Mouse (Mus musculus) liver, embryonic 14.5 days (tissue): ENCODE measurements around the gene Tmem44. TPM values are rescaled to one million over a fixed set of nuclear protein-coding genes. Genes with fewer than 3 reads are reported as not detected.

Experiments used
- ATAC-seq: fragments of 200-750 bp; cut with Nextera tagmentation; 2 replicates; pipeline ENCODE4 v1.8.0; 2017; ENCODE audit warnings: moderate number of reproducible peaks, mild to moderate bottlenecking, moderate library complexity; ENCODE audit not compliant: insufficient read depth
- DNase-seq, 3 experiments: peaks; one replicate each; pipeline ENCODE4 v3.0.0-alpha.2; 2012 to 2013; ENCODE audit warnings: low read depth in 3 of 3, low spot score in 3 of 3
- H3K27ac ChIP-seq: fragments of 300-500 bp; sonication (generic); 2 replicates; pipeline ENCODE4 v1.5.1; 2014; ENCODE audit warnings: moderate library complexity, mild to moderate bottlenecking, control low read depth, inconsistent platforms
- H3K27me3 ChIP-seq: fragments of 300-500 bp; sonication (generic); 2 replicates; pipeline ENCODE4 v1.6.1; 2014; ENCODE audit warnings: mild to moderate bottlenecking, low read length, moderate library complexity; ENCODE audit not compliant: control insufficient read depth, insufficient read depth
- H3K36me3 ChIP-seq: fragments of 300-500 bp; sonication (generic); replicated peaks from 2 replicates; pipeline ENCODE4 v1.6.1; 2014; ENCODE audit warnings: low read depth; ENCODE audit not compliant: control insufficient read depth, insufficient read depth
- H3K4me1 ChIP-seq, 2 experiments: fragments of 200-500 bp in 1 of 2; fragments of 300-500 bp in 1 of 2; sonication (generic) in 1 of 2; replicated peaks; 2 replicates each; pipeline ENCODE4 v1.6.1; 2012 to 2014; ENCODE audit warnings: antibody characterized with exemption in 1 of 2, inconsistent platforms in 1 of 2, low read length in 1 of 2; ENCODE audit not compliant: control insufficient read depth in 2 of 2, insufficient read depth in 2 of 2
- H3K4me2 ChIP-seq: fragments of 300-500 bp; sonication (generic); 2 replicates; pipeline ENCODE4 v1.6.1; 2014; ENCODE audit warnings: low read depth, mild to moderate bottlenecking, control low read depth, moderate library complexity
- H3K4me3 ChIP-seq, 2 experiments: fragments of 200-500 bp in 1 of 2; fragments of 300-500 bp in 1 of 2; sonication (generic) in 1 of 2; 2 replicates each; pipeline ENCODE4 v1.5.1; 2012 to 2014; ENCODE audit warnings: low read depth in 2 of 2, low read length in 2 of 2, mild to moderate bottlenecking in 2 of 2, control low read depth in 1 of 2, inconsistent platforms in 1 of 2, moderate library complexity in 1 of 2; ENCODE audit not compliant: insufficient read depth in 1 of 2
- H3K9ac ChIP-seq: fragments of 300-500 bp; sonication (generic); replicated peaks from 2 replicates; pipeline ENCODE4 v1.6.1; 2014; ENCODE audit warnings: mild to moderate bottlenecking, control low read depth, moderate library complexity
- H3K9me3 ChIP-seq: fragments of 300-500 bp; sonication (generic); 2 replicates; pipeline ENCODE4 v1.6.1; 2016; ENCODE audit warnings: low read length, mixed read lengths; ENCODE audit not compliant: control insufficient read depth
- CTCF ChIP-seq: IDR thresholded peaks from 2 replicates; pipeline ENCODE4 v1.5.1; 2016; ENCODE audit warnings: antibody characterized with exemption, low read depth, control low read depth
- EP300 ChIP-seq: IDR thresholded peaks from 2 replicates; pipeline ENCODE4 v1.6.1; 2016; ENCODE audit warnings: antibody characterized with exemption, low read depth
- whole genome bisulfite sequencing: fragments of 180-500 bp; shearing (Covaris S2); extraction: QIAGEN DNeasy Blood & Tissue Kit; methylation state at CpG from one replicate; pipeline ENCODE4 v1.1.7; 2014; ENCODE audit not compliant: insufficient replicate concordance; 5-methylcytosine and 5-hydroxymethylcytosine counted together
- polyA plus RNA-seq, 2 experiments: library from polyadenylated mRNA; depleted of rRNA in 1 of 2; stranded (reverse) in 1 of 2; unstranded in 1 of 2; fragments of >200 nt; fragmentation: Nextera tagmentation in 1 of 2; extraction: Ambion mirVana in 1 of 2; gene quantifications; 2 replicates each; pipeline versions ENCODE4 v1.2.1 to v1.2.3; 2012 to 2014

The Tmem44 gene
- polyA plus RNA-seq, 2 experiments = 0.46 to 0.85 TPM

- DNase-seq = no peak
- no peak overlapping the region for H3K4me3 ChIP-seq
Observed at GRCm38 (mm10) chr16:30515418-30515817, 35.2 kb downstream of the Tmem44 start.

GRCm38 (mm10) chr16:30513050-30514024 lies 37.3 kb downstream of the Tmem44 start:
- no peak overlapping the region for H3K27ac ChIP-seq
- H3K4me1 ChIP-seq = peaks cover 24 to 32% of the 10 kb centered on the region in 2 experiments
- no peaks in the 10 kb centered on the region; the same call in 1 of the 2 replicates for H3K27me3 ChIP-seq
- no peak for TF ChIP-seq CTCF
- no peak for TF ChIP-seq EP300
- H3K4me3 ChIP-seq = no peak overlapping the region
- WGBS = 71% methylated on average over 20 of the region's 20 CpGs
- H3K4me2 ChIP-seq = no peak overlapping the region
- no peaks in the 10 kb centered on the region for H3K9me3 ChIP-seq
- no peak for DNase-seq
- no peak for ATAC-seq
- H3K9ac ChIP-seq = no peak overlapping the region
- H3K36me3 ChIP-seq = no peaks in the 10 kb centered on the region

More at GRCm38 (mm10) chr16:30515418-30515817, 35.2 kb downstream of the Tmem44 start:
- H3K4me2 ChIP-seq = no peak overlapping the region
- TF ChIP-seq EP300 (no peak), CTCF (peak; percentile 84)
- H3K27ac ChIP-seq = no peak overlapping the region
- H3K9ac ChIP-seq = no peak overlapping the region
- no peaks in the 10 kb centered on the region; the same call in 1 of the 2 replicates for H3K27me3 ChIP-seq
- no peaks in the 10 kb centered on the region for H3K9me3 ChIP-seq
- H3K36me3 ChIP-seq = no peaks in the 10 kb centered on the region
- ATAC-seq = no peak
- WGBS = 61% methylated on average over 12 of the region's 12 CpGs
- H3K4me1 ChIP-seq = peaks cover 17 to 18% of the 10 kb centered on the region in 2 experiments

- WGBS = 52% methylated on average over 8 of the region's 8 CpGs
- no peak overlapping the region for H3K9ac ChIP-seq
- no peak overlapping the region for H3K4me3 ChIP-seq
- no peaks in the 10 kb centered on the region for H3K36me3 ChIP-seq
- peak overlapping the region; percentile 5; the same call in 1 of the 2 replicates for H3K27ac ChIP-seq
- peak overlapping the region; percentile 65 for H3K4me2 ChIP-seq
- TF ChIP-seq EP300 = no peak
- no peak for TF ChIP-seq CTCF
- H3K9me3 ChIP-seq = no peaks in the 10 kb centered on the region
- DNase-seq = peak; percentile 50 to 66 (median 52)
- no peaks in the 10 kb centered on the region for H3K27me3 ChIP-seq
- H3K4me1 ChIP-seq = peaks cover 24 to 32% of the 10 kb centered on the region in 2 experiments
- peak; percentile 42 for ATAC-seq
Observed at GRCm38 (mm10) chr16:30512375-30513049, 38.1 kb downstream of the Tmem44 start.

DNA sequence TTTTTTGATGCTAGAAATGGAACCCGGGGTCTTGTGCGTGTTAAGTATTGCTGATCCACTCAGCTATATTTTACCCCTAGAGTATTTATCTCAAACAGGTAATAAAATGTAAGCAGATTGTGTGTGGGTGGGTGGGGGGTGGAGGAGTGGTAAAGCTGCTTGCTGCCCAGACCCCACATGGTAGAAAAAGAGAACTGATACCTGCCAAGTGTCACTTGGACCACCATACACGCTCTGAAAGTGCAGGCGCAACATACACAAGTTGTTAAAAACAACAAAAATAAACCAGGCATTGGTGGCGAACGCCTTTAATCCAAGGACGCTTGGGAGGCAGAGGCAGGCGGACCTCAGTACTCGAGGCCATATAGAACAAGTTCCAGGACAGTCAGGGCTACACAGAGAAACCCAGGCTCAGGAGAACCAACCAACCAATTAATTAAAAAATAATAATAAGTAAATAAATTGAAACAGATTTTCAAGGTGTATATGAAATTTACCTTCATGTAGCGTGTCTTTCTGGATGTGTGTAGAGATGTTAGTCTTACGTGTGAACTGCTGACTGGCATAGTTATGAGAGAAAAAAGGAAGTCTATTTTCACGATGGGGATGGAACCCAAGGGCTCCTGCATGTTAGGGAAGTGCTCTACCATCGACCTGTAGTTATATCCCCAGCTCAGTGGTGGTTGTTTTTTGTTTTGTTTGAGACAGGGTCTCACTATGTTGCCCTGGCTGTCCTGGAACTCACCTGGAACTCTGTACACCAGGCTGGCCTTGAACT lies 38.9 kb downstream of the Tmem44 start:
- Histone ChIP-seq H3K4me1 (peaks cover 24 to 32% of the 10 kb centered on the region in 2 experiments), H3K4me2 (peak overlapping the region; percentile 65), H3K36me3 (no peaks in the 10 kb centered on the region), H3K9ac (peak overlapping the region; percentile 72), H3K27ac (peak overlapping the region; percentile 28), H3K4me3 (peak overlapping the region; percentile 67 to 69), H3K27me3 (no peaks in the 10 kb centered on the region), H3K9me3 (no peaks in the 10 kb centered on the region)
- no peak for TF ChIP-seq EP300
- no peak for TF ChIP-seq CTCF
- DNase-seq (no peak), ATAC-seq (no peak)
- WGBS = 57% methylated on average over 13 of the region's 13 CpGs
